Mouse (Mus musculus) midbrain, embryonic 11.5 days (tissue): ENCODE measurements around the gene Sorbs1. TPM values are rescaled to one million over a fixed set of nuclear protein-coding genes. Genes with fewer than 3 reads are reported as not detected.

Experiments used
- ATAC-seq: fragments of 200-750 bp; cut with Nextera tagmentation; 2 replicates; pipeline ENCODE4 v1.8.0; 2017; ENCODE audit warnings: moderate TSS enrichment, moderate library complexity; ENCODE audit not compliant: low FRiP score
- DNase-seq: peaks from one replicate; pipeline ENCODE4 v3.0.0; 2015; ENCODE audit warnings: low spot score; ENCODE audit errors: missing footprints
- H3K27ac ChIP-seq: fragments of 300-500 bp; sonication (generic); 2 replicates; pipeline ENCODE4 v1.5.1; 2014; ENCODE audit warnings: low read depth, low read length
- H3K27me3 ChIP-seq: fragments of 300-500 bp; sonication (generic); 2 replicates; pipeline ENCODE4 v1.6.1; 2014; ENCODE audit warnings: mild to moderate bottlenecking, low read length, moderate library complexity, mixed read lengths; ENCODE audit not compliant: control insufficient read depth, insufficient read depth
- H3K36me3 ChIP-seq: fragments of 300-500 bp; sonication (generic); 2 replicates; pipeline ENCODE4 v1.6.1; 2014; ENCODE audit warnings: mild to moderate bottlenecking, low read length, moderate library complexity, mixed read lengths; ENCODE audit not compliant: control insufficient read depth, insufficient read depth
- H3K4me1 ChIP-seq: fragments of 300-500 bp; sonication (generic); 2 replicates; pipeline ENCODE4 v1.6.1; 2014; ENCODE audit warnings: low read length; ENCODE audit not compliant: control insufficient read depth, insufficient read depth
- H3K4me2 ChIP-seq: fragments of 300-500 bp; sonication (generic); 2 replicates; pipeline ENCODE4 v1.6.1; 2014; ENCODE audit warnings: mild to moderate bottlenecking, moderate library complexity
- H3K4me3 ChIP-seq: fragments of 300-500 bp; sonication (generic); 2 replicates; pipeline ENCODE4 v1.5.1; 2014; ENCODE audit warnings: low read depth, low read length
- H3K9ac ChIP-seq: fragments of 300-500 bp; sonication (generic); 2 replicates; pipeline ENCODE4 v1.6.1; 2014; ENCODE audit warnings: low read length
- H3K9me3 ChIP-seq: fragments of 300-500 bp; sonication (generic); 2 replicates; pipeline ENCODE4 v1.6.1; 2016; ENCODE audit warnings: low read length; ENCODE audit not compliant: control insufficient read depth
- WGBS: fragments of 180-500 bp; shearing (Covaris S2); extraction: QIAGEN DNeasy Blood & Tissue Kit; methylation state at CpG from one replicate; pipeline ENCODE4 v1.1.7; 2014; 5-methylcytosine and 5-hydroxymethylcytosine counted together
- polyA plus RNA-seq: library from polyadenylated mRNA; unstranded; fragments of >200 nt; fragmentation: Nextera tagmentation; extraction: Ambion mirVana; gene quantifications from 2 replicates; pipeline ENCODE4 v1.2.1, GENCODE M21; 2014

Sorbs1 gene
- polyA plus RNA-seq, 1 experiment from 2014 or later = 61.0 TPM

DNA sequence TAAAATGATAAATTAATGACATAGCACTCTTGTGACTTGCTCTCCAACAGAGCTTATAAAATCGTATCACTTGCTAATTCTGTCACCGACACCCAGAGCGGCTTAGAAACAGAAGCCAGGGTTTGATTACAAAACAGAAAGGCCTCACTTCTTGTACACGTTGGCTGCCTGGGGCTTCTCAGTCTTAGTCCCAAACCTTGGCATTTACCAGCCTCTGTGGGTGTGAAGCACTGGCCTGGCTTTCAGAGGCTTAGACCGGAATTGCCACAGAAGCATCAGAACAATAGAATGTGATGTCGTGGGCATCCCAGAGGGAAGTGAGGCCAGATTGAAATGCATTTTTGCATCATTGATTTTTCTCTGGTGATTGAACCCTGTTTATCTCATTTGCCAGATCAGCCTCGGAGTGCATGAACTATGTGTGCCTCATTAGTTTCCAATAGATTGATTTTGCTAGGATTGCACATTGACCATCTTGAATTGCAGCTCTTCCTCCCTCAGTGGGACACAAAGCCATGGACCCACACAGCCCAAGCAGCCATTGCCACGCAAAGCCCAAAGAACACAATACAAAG, 9.9 kb upstream of the Sorbs1 start:
- 57% methylated on average over 8 of the region's 8 CpGs for WGBS
- H3K9ac ChIP-seq = no peak overlapping the region
- no peaks in the 10 kb centered on the region for H3K9me3 ChIP-seq
- H3K4me1 ChIP-seq = no peaks in the 10 kb centered on the region
- ATAC-seq (no peak), DNase-seq (peak; percentile 82)
- no peaks in the 10 kb centered on the region for H3K36me3 ChIP-seq
- H3K27me3 ChIP-seq = no peaks in the 10 kb centered on the region
- no peak overlapping the region for H3K4me2 ChIP-seq
- H3K4me3 ChIP-seq = no peak overlapping the region
- H3K27ac ChIP-seq = no peak overlapping the region

DNA sequence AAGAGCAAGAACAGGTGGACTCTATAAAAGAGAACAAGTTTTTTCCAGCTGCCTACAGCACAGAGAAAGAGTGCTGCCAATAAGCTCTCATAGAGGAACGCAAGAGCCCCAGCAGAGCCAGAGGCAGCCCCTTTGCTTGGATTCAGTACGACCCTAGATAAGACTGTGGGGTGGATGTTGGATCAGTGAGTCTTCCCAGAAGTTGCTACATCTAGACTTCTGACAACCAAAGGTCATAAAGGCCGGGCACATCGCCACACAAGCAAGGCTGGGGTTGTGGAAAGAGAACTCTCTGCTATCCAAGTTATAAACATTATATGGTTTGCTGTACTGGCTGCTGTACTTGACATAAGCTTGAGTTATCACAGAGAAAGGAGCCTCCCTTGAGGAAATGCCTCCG, 6.8 kb upstream of the Sorbs1 start:
- Histone ChIP-seq H3K4me3 (no peak overlapping the region), H3K9me3 (no peaks in the 10 kb centered on the region), H3K27ac (no peak overlapping the region), H3K36me3 (no peaks in the 10 kb centered on the region), H3K4me2 (no peak overlapping the region), H3K9ac (no peak overlapping the region), H3K27me3 (no peaks in the 10 kb centered on the region), H3K4me1 (no peaks in the 10 kb centered on the region)
- ATAC-seq = no peak
- WGBS = 85% methylated on average over 5 of the region's 5 CpGs
- DNase-seq = peak; percentile 41

DNA sequence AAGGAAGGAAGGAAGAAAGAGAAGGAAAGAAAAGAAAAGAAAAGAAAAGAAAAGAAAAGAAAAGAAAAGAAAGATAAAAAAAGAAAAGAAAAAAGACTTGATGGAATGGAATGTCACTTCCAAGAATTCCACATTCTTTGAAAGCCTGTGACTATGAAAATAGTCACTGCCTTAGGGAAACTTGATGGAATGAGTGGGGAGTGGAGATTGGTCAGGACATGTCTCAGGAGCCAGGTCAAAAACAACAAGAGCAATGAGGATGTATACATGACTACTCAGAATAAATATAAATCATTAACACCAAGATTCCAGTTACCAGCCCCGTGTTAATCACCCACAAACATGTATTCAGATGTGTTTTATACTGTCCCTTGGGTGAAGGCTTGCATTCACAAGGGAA, 5.1 kb upstream of the Sorbs1 start:
- 73% methylated on average over 1 of the region's 1 CpGs for WGBS
- Histone ChIP-seq H3K9ac (no peak overlapping the region), H3K4me2 (no peak overlapping the region), H3K27me3 (no peaks in the 10 kb centered on the region), H3K4me1 (no peaks in the 10 kb centered on the region), H3K4me3 (no peak overlapping the region), H3K9me3 (no peaks in the 10 kb centered on the region), H3K36me3 (no peaks in the 10 kb centered on the region), H3K27ac (no peak overlapping the region)
- DNase-seq = no peak
- ATAC-seq = no peak

DNA sequence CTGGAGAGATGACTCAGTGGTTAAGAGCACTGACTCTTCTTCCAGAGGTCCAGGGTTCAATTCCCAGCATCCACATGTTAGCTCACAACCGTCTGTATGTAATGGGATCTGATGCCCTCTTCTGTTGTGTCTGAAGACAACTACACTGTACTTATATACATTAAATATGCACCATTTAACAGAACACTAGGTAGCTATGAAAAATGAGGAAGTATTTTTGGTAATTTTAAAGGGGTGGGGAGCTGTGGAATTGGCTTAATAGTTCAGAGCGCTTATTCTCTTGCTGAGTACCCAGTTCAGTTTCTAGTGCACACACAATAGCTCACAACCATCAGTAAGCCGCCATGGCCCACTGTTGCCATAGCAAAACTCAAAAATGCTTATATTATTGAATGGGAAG, 2.0 kb upstream of the Sorbs1 start:
- no peak overlapping the region for H3K4me3 ChIP-seq
- no peaks in the 10 kb centered on the region for H3K9me3 ChIP-seq
- H3K4me1 ChIP-seq = peaks cover 4% of the 10 kb centered on the region; the same call in 1 of the 2 replicates
- ATAC-seq (no peak), DNase-seq (peak; percentile 77)
- 95% methylated on average over 3 of the region's 3 CpGs for WGBS
- no peaks in the 10 kb centered on the region for H3K36me3 ChIP-seq
- no peak overlapping the region for H3K4me2 ChIP-seq
- no peaks in the 10 kb centered on the region for H3K27me3 ChIP-seq
- H3K27ac ChIP-seq = no peak overlapping the region
- no peak overlapping the region for H3K9ac ChIP-seq

DNA sequence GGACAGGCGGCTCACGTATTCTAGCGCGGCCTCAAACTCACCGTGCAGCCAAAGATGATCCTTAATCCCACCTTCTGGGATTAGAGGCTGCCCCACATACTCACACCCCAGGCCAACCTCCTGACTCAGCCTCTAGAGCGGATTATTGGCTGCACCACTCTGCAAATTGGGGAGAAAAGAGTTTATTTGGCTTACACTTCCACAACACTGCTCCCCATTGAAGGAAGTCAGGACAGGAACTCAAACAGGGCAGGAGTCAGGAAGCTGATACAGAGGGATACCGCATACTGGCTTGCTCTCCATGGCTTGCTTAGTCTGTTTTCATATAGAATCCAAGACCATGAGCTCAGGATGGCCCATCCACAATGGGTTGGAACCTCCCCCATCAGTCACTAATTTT, 797 bp upstream of the Sorbs1 start:
- H3K4me3 ChIP-seq = no peak overlapping the region
- H3K27ac ChIP-seq = no peak overlapping the region
- no peak overlapping the region for H3K9ac ChIP-seq
- H3K9me3 ChIP-seq = no peaks in the 10 kb centered on the region
- H3K4me2 ChIP-seq = no peak overlapping the region
- H3K4me1 ChIP-seq = peaks cover 4% of the 10 kb centered on the region; the same call in 1 of the 2 replicates
- peak; percentile 82 for DNase-seq
- no peaks in the 10 kb centered on the region for H3K36me3 ChIP-seq
- H3K27me3 ChIP-seq = no peaks in the 10 kb centered on the region
- no peak for ATAC-seq
- 80% methylated on average over 7 of the region's 7 CpGs for WGBS

DNA sequence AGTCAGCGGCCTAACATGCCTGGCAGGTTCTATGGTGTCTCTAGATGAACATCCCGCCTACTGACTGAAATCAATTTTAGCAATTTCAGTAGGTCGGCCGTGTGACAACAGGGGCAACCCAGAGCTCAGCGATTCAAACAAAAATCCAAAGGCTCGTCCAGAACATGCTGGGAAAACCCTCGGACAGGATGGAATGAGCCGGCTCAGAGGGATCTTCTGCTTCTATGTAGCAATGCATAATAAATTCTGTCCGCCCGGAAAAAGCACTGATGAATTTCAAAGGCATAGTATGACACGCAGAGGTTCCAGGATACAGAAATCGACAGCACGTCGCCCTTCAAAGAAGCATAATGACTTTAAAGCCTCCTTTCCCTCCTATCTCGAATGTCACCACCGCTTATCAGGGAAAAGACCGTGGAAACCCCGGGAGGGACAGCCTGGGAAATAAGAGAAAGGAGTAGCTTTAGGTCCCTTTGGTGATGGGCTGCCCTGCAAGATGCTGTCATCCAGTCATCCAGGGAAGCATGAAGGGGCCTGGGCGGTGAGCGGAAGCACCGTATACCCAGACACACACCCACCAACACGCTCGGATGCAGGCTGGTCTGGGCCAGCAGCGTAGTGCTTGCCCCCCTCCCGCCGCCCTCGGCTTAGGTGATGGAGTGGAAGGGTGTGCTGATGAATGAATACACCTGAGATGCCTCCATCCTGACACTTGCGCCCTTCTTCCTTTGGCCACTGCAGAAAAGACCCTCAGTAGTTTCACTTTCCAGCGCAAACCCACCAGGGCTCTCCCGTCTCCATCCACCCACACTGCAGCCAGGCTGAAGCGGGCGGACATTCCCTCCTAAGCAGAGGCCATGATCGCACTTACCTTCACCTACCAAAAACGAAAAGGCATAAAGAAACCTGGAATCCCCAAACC, 818 bp downstream of the Sorbs1 start:
- peak; percentile 49 for ATAC-seq
- peak overlapping the region; percentile 76 for H3K4me3 ChIP-seq
- WGBS = 1% methylated on average over 34 of the region's 34 CpGs
- H3K27ac ChIP-seq = peak overlapping the region; percentile 87
- peak overlapping the region; percentile 84 for H3K9ac ChIP-seq
- H3K4me2 ChIP-seq = peak overlapping the region; percentile 87
- DNase-seq = peak; percentile 97
- no peaks in the 10 kb centered on the region for H3K36me3 ChIP-seq
- H3K4me1 ChIP-seq = peaks cover 4% of the 10 kb centered on the region; the same call in 1 of the 2 replicates
- H3K27me3 ChIP-seq = no peaks in the 10 kb centered on the region
- H3K9me3 ChIP-seq = no peaks in the 10 kb centered on the region

DNA sequence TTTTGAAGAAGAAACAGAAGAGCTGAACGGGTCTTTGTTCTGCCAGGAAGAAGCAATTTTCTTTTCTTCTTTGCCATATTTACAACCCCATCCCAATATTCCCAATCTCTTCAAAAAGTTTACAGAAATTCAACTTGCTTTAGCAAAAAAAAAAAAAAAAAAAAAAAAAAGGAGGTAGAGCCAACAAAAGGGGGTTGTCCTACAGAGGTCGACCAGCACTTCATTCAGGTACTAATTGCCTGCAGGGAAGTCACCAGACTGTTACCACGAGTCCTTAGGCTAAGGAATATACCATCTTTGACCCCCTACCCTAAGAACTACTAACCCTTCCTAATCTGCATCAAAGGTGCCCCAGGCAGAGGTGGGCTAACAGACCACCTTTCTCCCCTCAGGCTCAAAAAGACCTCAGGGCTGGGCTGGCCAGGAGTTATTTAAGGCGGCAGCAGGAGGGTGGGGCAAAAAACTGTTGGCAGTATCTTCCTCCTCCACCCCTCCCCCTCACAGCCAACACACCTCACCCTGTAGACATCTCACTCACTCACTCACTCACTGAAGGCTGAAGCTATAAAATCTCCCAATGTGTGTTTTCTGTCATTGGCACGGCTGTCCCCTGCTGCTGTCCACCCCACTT, 1.8 kb downstream of the Sorbs1 start:
- DNase-seq (peak; percentile 81), ATAC-seq (no peak)
- no peaks in the 10 kb centered on the region for H3K36me3 ChIP-seq
- H3K4me3 ChIP-seq = peak overlapping the region; percentile 76; the same call in 1 of the 2 replicates
- no peaks in the 10 kb centered on the region for H3K9me3 ChIP-seq
- WGBS = 26% methylated on average over 5 of the region's 5 CpGs
- no peak overlapping the region for H3K27ac ChIP-seq
- peaks cover 4% of the 10 kb centered on the region; the same call in 1 of the 2 replicates for H3K4me1 ChIP-seq
- H3K27me3 ChIP-seq = no peaks in the 10 kb centered on the region
- peak overlapping the region; percentile 87 for H3K4me2 ChIP-seq
- H3K9ac ChIP-seq = no peak overlapping the region; the same call in 1 of the 2 replicates

DNA sequence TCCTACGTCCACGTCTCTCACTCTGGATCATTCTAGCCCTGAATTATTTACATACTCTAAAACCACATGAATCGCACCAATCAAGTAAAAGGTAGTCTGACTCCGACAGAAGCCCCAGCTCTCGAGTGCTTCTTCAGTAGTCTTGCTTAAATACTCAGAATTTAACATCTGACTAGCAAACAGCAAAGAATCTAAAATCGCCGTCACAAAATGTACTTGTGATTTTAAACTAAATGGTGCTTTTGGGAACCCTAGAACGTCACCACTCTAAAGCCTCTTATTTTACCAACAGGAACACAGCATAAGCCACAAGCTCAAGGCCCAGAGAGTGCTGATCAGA, 2.5 kb downstream of the Sorbs1 start:
- Histone ChIP-seq H3K9ac (no peak overlapping the region), H3K36me3 (no peaks in the 10 kb centered on the region), H3K4me2 (no peak overlapping the region), H3K27ac (no peak overlapping the region), H3K27me3 (no peaks in the 10 kb centered on the region), H3K9me3 (no peaks in the 10 kb centered on the region), H3K4me1 (peaks cover 4% of the 10 kb centered on the region; the same call in 1 of the 2 replicates), H3K4me3 (no peak overlapping the region)
- DNase-seq (peak; percentile 67), ATAC-seq (no peak)
- WGBS = 83% methylated on average over 8 of the region's 8 CpGs
